Mouse (Mus musculus) brain, embryonic 14.5 days (tissue): ENCODE measurements at regions not wholly inside any gene's neighbourhood (a gene's known extent, or its start where the extent isn't known, plus 50 kb on each side); places are given as distances from the start of the nearest gene placed in this dataset.

Experiments
- DNase-seq: peaks from one replicate; pipeline ENCODE4 v3.0.0-alpha.2; 2011; ENCODE audit warnings: low read depth
- CTCF ChIP-seq: fragments of 200-500 bp; IDR thresholded peaks from 2 replicates; pipeline ENCODE4 v1.5.1; 2012; ENCODE audit warnings: inconsistent platforms, mild to moderate bottlenecking, moderate library complexity, borderline replicate concordance; ENCODE audit not compliant: insufficient read depth, insufficient read length; ENCODE audit errors: extremely low read depth
- POLR2A ChIP-seq: fragments of 200-500 bp; IDR thresholded peaks from 2 replicates; pipeline ENCODE4 v1.6.1; 2012; ENCODE audit warnings: mild to moderate bottlenecking, inconsistent platforms, borderline replicate concordance; ENCODE audit not compliant: poor library complexity, insufficient read depth, insufficient read length, severe bottlenecking; ENCODE audit errors: extremely low read depth

DNA sequence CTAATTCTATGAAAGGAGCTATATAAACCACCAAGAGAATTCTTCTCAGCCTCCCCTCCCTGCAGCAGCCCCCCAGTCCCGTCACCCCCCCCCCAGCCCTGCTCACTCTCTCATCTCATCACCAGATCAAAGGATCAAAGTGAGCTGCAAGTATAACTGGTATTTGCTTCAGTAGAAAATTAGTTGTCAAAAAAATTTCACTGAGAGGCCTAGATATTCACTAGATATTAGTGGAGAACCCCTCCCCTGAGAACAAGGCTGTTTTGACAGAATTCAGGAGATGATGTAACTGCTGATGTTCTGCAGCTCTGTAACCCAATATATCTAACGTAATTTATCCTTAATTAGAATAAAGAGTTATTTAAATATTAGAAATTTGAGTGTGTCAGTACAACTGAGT lies 124.2 kb upstream of the Slitrk2 start:
- no peak for DNase-seq
- TF ChIP-seq POLR2A (no peak), CTCF (no peak)

DNA sequence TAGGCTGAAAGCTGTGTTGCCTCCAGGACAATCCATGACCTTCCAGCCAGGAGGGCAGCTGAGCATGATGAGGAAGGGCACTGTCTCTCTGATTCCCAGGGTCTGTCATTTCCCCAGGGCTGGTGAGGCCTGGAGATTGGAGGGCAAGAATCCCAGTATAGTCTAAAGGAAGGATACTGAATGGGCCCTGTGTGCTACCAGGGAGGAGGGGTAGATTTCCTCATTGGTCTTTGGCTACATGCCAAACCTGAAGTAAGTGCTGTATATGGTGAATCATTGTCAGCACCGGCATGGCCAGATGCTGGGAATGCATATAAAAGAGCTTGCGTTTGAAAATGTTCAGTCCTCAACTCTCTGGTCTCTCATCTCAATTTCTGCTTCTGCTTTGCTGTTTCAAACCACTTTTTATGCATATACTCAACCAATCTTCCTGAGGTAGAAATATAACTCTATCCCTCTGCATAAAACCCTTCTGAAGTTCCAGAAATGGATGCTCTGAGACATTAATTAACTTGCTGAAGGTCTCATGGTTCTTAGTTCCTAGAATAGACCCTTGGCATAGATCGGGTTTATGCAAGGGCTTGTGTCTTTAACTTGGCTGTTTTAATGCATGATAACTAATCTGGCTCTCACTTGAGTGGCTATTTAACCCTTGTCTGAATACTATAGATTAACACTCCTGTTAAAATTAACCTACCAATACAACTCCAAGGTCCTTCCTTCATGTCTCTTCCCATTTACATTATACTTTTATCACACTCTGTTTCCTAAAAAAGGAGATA lies 122.1 kb upstream of the Slitrk2 start:
- DNase-seq = peak; percentile 47
- no peak for TF ChIP-seq POLR2A
- TF ChIP-seq CTCF = no peak

DNA sequence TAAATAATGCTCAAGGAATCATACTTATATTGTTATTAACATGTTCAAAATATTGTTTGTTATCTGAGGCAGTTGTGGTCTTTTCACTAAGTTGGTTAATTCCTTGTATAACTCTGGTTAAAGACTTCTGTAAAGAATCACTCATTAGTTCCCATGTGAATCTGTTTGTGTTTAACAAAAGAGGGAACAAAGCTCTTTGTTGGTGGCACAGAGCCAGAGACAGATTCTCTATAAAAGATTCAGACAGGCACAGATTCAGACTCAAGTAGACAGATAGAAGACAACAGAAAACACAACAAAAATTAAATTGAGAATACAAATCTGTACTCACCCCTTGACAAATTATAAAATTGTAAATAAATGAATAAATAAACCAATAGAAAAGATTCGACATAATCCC lies 120.2 kb upstream of the Slitrk2 start:
- TF ChIP-seq CTCF = no peak
- TF ChIP-seq POLR2A = no peak
- no peak for DNase-seq

DNA sequence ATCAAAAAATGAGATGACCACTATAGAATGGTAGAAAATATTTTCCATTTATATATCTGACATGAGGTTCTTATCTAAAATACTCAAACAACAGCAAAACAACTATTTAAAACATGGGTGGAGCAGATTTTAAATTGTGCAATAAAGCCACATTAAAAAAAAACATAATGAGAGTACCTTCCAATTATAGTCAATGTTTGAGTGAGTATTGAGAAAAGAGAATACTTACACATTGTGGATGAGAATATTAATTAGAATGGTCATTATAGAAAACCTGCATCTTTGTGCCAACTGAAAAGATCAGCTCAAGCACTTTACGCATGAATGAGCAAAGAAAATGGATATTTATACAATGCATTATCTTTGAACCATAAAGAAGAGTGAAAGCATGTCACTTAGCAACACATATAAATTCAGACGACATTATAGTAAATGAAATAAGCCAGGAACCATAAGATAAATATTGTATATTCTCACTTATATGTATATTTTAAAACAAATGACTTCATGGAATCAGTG lies 105.1 kb upstream of the Slitrk2 start:
- TF ChIP-seq POLR2A (no peak), CTCF (no peak)
- peak; percentile 47 for DNase-seq

DNA sequence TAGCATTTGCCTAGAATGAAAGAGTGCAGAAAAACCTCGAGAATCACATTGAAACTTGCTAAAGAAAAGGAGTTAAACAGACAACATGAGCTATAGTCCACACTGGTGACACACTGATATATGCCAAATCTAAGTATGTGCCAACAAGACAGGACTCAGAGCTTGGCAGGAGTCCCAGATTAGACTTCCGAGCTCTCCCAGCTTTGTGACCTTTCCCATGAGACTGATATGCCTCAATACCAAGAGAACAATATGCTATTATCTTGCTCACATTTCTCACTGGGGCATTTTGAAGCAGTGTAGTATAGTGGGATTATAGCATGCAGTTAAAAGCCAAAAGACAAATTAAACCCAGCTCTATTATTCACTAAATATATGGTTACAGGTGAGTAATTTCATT lies 94.6 kb upstream of the Slitrk2 start:
- peak; percentile 70 for DNase-seq
- TF ChIP-seq POLR2A (no peak), CTCF (no peak)
